Mouse (Mus musculus): ENCODE measurements around the gene Camk1d.

DNA sequence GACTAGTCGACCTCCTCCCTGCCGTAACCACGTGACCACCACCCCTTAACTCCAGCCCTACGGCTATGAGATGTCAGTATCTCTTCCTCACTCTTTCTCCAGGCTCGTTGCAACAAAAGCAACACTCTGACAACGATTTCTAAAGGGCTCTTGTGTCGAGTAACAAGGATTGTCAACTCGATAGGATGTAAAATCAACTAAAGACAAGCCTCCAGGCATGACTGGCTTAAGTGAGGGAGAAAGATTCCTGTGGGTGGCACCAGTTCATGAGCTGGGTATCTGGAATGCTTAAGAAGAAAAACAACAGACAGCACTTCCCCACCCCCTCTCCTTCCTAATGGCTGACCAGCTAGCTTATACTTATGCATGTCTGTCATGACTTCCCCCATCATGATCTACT, 15.9 kb downstream of the Camk1d start:
- no peak for TF ChIP-seq CTCF (IDR thresholded peaks at IDR 0.05; ENCODE audit: insufficient read depth, low read depth, low read length)
- TF ChIP-seq POLR2A (IDR thresholded peaks at IDR 0.05; ENCODE audit: insufficient read depth, low read depth, low read length): no peak
